Mouse (Mus musculus) heart, postnatal 0 days (tissue): Measurements from ENCODE around the gene Efna2. TPM values are rescaled to one million over a fixed set of nuclear protein-coding genes. Genes with fewer than 3 reads are reported as not detected.

ENCODE experiments used
- ATAC-seq: fragments of 200-750 bp; cut with Nextera tagmentation; 2 replicates; pipeline ENCODE4 v1.8.0; 2017; ENCODE audit warnings: low read depth, moderate number of reproducible peaks, moderate library complexity; ENCODE audit not compliant: insufficient read depth
- DNase-seq: peaks from one replicate; pipeline ENCODE4 v3.0.0-alpha.2; 2016; ENCODE audit warnings: low spot score
- H3K27ac ChIP-seq: fragments of 300-500 bp; sonication (generic); 2 replicates; pipeline ENCODE4 v1.5.1; 2014; ENCODE audit warnings: low read depth, mild to moderate bottlenecking
- H3K27me3 ChIP-seq: fragments of 300-500 bp; sonication (generic); 2 replicates; pipeline ENCODE4 v1.6.1; 2014; ENCODE audit warnings: low read length, mixed read lengths; ENCODE audit not compliant: control insufficient read depth, insufficient read depth
- H3K36me3 ChIP-seq: fragments of 300-500 bp; sonication (generic); replicated peaks from 2 replicates; pipeline ENCODE4 v1.6.1; 2014; ENCODE audit warnings: low read length, mixed read lengths; ENCODE audit not compliant: control insufficient read depth, insufficient read depth
- H3K4me1 ChIP-seq: fragments of 300-500 bp; sonication (generic); 2 replicates; pipeline ENCODE4 v1.6.1; 2014; ENCODE audit warnings: antibody characterized with exemption; ENCODE audit not compliant: control insufficient read depth, insufficient read depth
- H3K4me2 ChIP-seq: fragments of 300-500 bp; sonication (generic); 2 replicates; pipeline ENCODE4 v1.6.1; 2014; ENCODE audit warnings: low read depth, mild to moderate bottlenecking, low read length, moderate library complexity
- H3K4me3 ChIP-seq: fragments of 300-500 bp; sonication (generic); 2 replicates; pipeline ENCODE4 v1.5.1; 2014; ENCODE audit warnings: low read depth, low read length
- H3K9ac ChIP-seq: fragments of 300-500 bp; sonication (generic); replicated peaks from 2 replicates; pipeline ENCODE4 v1.6.1; 2014; ENCODE audit warnings: low read depth, low read length, mixed read lengths
- H3K9me3 ChIP-seq: fragments of 300-500 bp; sonication (generic); replicated peaks from 2 replicates; pipeline ENCODE4 v1.6.1; 2016; ENCODE audit warnings: low read length; ENCODE audit not compliant: control insufficient read depth
- CTCF ChIP-seq: IDR thresholded peaks from 2 replicates; pipeline ENCODE4 v1.5.1; 2016; ENCODE audit warnings: antibody characterized with exemption, control low read depth, low read depth
- EP300 ChIP-seq: IDR thresholded peaks from 2 replicates; pipeline ENCODE4 v1.6.1; 2016; ENCODE audit warnings: antibody characterized with exemption, low read depth
- WGBS: fragments of 180-500 bp; shearing (Covaris S2); extraction: QIAGEN DNeasy Blood & Tissue Kit; methylation state at CpG from one replicate; pipeline ENCODE4 v1.1.7; 2014; 5-methylcytosine and 5-hydroxymethylcytosine counted together
- polyA plus RNA-seq: library from polyadenylated mRNA; unstranded; fragments of >200 nt; fragmentation: Nextera tagmentation; extraction: Ambion mirVana; gene quantifications from 2 replicates; pipeline ENCODE4 v1.2.1, GENCODE M21; 2015
- total RNA-seq: library from RNA; depleted of rRNA; stranded (reverse); fragments of >200 nt; gene quantifications from 2 replicates; pipeline ENCODE4 v1.2.3, GENCODE M21; 2014; ENCODE audit warnings: low replicate concordance

The Efna2 gene
- total and polyA plus RNA-seq, 2 experiments from 2014 or later, result 2.4 to 3.3 TPM

- H3K4me3 ChIP-seq, result peak overlapping the region; percentile 90
- 31% methylated on average over 1 of the region's 1 CpGs for WGBS
- no peak for DNase-seq
- TF ChIP-seq EP300, result no peak
- no peak for TF ChIP-seq CTCF
- peak overlapping the region; percentile 69 for H3K4me2 ChIP-seq
- H3K27me3 ChIP-seq, result no peaks in the 10 kb centered on the region
- H3K27ac ChIP-seq, result peak overlapping the region; percentile 100
- ATAC-seq, result no peak
- peaks cover 29% of the 10 kb centered on the region for H3K4me1 ChIP-seq
- no peaks in the 10 kb centered on the region for H3K9me3 ChIP-seq
- peaks cover 28% of the 10 kb centered on the region for H3K36me3 ChIP-seq
- peak overlapping the region; percentile 96 for H3K9ac ChIP-seq
These were observed 10.2 kb upstream of the Efna2 start for GRCm38 (mm10) chr10:80169070-80169469.

GRCm38 (mm10) chr10:80169651-80170050 lies 9.6 kb upstream of the Efna2 start:
- Histone ChIP-seq H3K9me3 (no peaks in the 10 kb centered on the region), H3K4me3 (no peak overlapping the region), H3K4me2 (no peak overlapping the region), H3K27me3 (no peaks in the 10 kb centered on the region), H3K36me3 (peaks cover 28% of the 10 kb centered on the region), H3K27ac (no peak overlapping the region), H3K9ac (no peak overlapping the region), H3K4me1 (peaks cover 23% of the 10 kb centered on the region)
- TF ChIP-seq CTCF (no peak), EP300 (no peak)
- 88% methylated on average over 7 of the region's 7 CpGs for WGBS
- no peak for ATAC-seq
- no peak for DNase-seq

- no peaks in the 10 kb centered on the region for H3K27me3 ChIP-seq
- no peak for ATAC-seq
- DNase-seq, result no peak
- no peaks in the 10 kb centered on the region for H3K9me3 ChIP-seq
- no peak overlapping the region for H3K9ac ChIP-seq
- peaks cover 28% of the 10 kb centered on the region for H3K36me3 ChIP-seq
- WGBS, result 96% methylated on average over 16 of the region's 16 CpGs
- TF ChIP-seq EP300 (no peak), CTCF (no peak)
- no peak overlapping the region for H3K4me2 ChIP-seq
- H3K4me3 ChIP-seq, result no peak overlapping the region
- H3K27ac ChIP-seq, result no peak overlapping the region
- H3K4me1 ChIP-seq, result peaks cover 22% of the 10 kb centered on the region
These were observed 9.2 kb upstream of the Efna2 start for GRCm38 (mm10) chr10:80170052-80170451.

GRCm38 (mm10) chr10:80170601-80171021 lies 8.7 kb upstream of the Efna2 start:
- Histone ChIP-seq H3K4me1 (peaks cover 18% of the 10 kb centered on the region), H3K27ac (no peak overlapping the region), H3K4me2 (no peak overlapping the region), H3K9ac (no peak overlapping the region), H3K27me3 (no peaks in the 10 kb centered on the region), H3K36me3 (peaks cover 28% of the 10 kb centered on the region), H3K9me3 (no peaks in the 10 kb centered on the region), H3K4me3 (no peak overlapping the region)
- DNase-seq (no peak), ATAC-seq (no peak)
- TF ChIP-seq CTCF (no peak), EP300 (no peak)
- 94% methylated on average over 19 of the region's 19 CpGs for whole genome bisulfite sequencing

- no peak for DNase-seq
- H3K27ac ChIP-seq, result no peak overlapping the region
- no peak overlapping the region for H3K4me2 ChIP-seq
- H3K9ac ChIP-seq, result no peak overlapping the region
- peaks cover 13% of the 10 kb centered on the region for H3K4me1 ChIP-seq
- peaks cover 28% of the 10 kb centered on the region for H3K36me3 ChIP-seq
- no peak for ATAC-seq
- H3K4me3 ChIP-seq, result no peak overlapping the region
- TF ChIP-seq EP300, result no peak
- TF ChIP-seq CTCF, result no peak
- 86% methylated on average over 15 of the region's 15 CpGs for WGBS
- no peaks in the 10 kb centered on the region for H3K27me3 ChIP-seq
- no peaks in the 10 kb centered on the region for H3K9me3 ChIP-seq
These were observed 8.0 kb upstream of the Efna2 start for GRCm38 (mm10) chr10:80171252-80171651.
